Mouse (Mus musculus) lung, postnatal 10 days (tissue): Measurements from ENCODE around the gene 1700061G19Rik.
A peak's percentile ranks its signal among the peaks of the same experiment; 100 is the strongest.
"Not testable (repeated sequence)": the region's sequence is repeated elsewhere in the genome, so short reads cannot be mapped to it uniquely, and the experiment has no call there.

ENCODE experiments used
- DNase-seq: peaks from one replicate; pipeline ENCODE4 v3.0.0; 2021

Gene 1700061G19Rik

GRCm38 (mm10) chr17:56872512-56872911 lies 2.8 kb upstream of the 1700061G19Rik start:
- DNase-seq, result no peak

GRCm38 (mm10) chr17:56874237-56874636 lies 1.0 kb upstream of the 1700061G19Rik start, which contains the start of gene Acsbg2:
Gene Acsbg2, minus strand, starts transcription at chr17:56874447.
- DNase-seq, result no peak

GRCm38 (mm10) chr17:56876465-56876864 lies 1.2 kb downstream of the 1700061G19Rik start:
- no peak for DNase-seq

DNA sequence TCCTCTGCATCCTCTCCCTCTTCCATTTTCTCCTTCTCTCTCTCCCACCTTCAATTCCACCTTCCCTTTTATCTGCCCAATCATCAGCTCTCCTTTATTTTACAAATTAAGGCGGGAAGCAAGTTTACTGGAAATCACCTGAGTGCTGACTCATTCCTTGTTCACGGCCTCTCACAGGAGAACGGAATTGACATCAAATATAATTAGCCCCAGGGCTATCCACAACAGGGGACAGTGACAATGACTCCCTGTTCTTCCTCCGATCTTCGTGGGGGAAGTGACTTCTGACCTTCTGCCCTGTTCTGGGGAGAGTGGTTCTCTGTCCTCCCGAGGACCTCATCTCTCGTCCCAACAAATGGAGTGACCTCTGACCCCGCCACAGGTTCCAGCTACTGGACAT lies 1.7 kb downstream of the 1700061G19Rik start:
- no peak for DNase-seq

GRCm38 (mm10) chr17:56877426-56877825 lies 2.1 kb downstream of the 1700061G19Rik start:
- DNase-seq, result peak; percentile 31

DNA sequence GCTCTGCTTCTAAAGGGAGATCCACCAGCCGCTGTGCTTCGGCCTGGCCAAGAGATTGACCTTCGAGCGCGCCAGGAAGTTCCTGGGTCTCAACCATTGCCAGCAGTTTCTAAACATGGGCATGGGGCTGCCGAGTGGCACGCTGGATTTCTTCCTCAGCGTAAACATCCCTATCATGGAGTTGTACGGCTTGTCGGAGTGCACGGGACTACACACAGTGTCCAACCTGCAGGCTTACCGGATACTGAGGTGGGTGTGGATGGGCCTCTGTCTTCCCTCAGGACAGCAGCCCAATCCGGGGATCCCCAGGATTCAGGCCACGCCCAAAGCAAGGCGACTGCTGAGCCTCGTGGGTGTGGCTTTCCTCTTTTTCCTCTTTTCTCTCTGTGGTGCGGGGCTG lies 8.3 kb downstream of the 1700061G19Rik start:
- peak; percentile 71 for DNase-seq

DNA sequence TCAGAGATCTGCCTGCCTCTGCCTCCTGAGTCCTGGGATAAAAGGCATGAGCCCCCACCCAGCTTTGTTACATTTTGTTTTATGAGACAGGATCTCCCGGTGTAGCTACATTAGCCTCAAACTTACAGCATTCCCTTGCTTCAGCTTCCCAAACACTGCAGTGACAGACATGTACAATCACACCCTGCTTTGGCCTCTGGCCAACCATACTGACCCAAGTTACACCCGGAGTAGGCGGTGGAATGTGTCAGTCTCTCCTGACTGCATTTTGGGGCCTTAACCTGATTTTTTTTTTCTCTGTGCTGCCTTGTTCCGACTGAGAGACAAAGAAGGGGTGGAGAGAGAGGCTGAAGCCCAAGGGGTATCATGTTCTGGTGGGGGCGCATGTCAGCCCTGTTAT lies 9.1 kb downstream of the 1700061G19Rik start:
- peak; percentile 68 for DNase-seq

DNA sequence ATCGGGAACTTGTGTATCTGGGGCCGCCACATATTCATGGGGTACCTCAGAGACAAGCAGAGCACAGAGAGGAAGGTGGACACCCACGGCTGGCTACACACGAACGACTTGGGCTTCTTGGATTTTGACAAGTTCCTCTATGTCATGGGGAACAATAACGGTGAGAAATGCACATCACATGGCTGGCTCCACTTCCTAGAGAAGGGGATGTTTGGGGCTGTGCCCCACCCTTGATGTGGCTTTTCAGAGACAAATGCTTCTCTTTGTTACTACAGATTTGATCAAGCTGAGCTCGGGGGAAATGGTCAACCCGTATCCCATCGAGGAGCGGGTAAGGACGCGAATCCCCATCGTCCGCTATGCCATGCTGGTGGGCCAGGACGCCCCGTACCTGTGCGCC lies 9.5 kb downstream of the 1700061G19Rik start:
- DNase-seq, result no peak

GRCm38 (mm10) chr17:56888050-56888449 lies 12.8 kb downstream of the 1700061G19Rik start:
- DNase-seq, result no peak

DNA sequence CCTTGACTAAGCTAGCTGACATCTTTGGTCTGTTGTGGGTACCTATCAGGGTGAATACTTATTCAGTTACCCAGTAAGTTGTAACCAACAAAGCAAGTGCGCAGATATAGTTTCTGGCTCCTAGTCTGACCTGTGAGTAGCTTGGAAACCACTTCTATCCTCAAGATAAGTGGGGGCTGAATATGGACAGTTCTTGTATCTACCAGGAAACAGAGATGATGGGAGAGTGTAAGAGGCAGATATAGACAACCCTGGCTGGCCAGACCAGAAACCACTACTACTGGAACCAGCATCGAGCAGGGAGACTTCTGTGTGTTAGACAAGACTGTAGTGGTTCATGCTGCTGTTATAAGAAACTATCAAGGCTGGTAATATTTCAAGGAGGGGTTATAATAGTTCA lies 14.7 kb downstream of the 1700061G19Rik start:
- no peak for DNase-seq

DNA sequence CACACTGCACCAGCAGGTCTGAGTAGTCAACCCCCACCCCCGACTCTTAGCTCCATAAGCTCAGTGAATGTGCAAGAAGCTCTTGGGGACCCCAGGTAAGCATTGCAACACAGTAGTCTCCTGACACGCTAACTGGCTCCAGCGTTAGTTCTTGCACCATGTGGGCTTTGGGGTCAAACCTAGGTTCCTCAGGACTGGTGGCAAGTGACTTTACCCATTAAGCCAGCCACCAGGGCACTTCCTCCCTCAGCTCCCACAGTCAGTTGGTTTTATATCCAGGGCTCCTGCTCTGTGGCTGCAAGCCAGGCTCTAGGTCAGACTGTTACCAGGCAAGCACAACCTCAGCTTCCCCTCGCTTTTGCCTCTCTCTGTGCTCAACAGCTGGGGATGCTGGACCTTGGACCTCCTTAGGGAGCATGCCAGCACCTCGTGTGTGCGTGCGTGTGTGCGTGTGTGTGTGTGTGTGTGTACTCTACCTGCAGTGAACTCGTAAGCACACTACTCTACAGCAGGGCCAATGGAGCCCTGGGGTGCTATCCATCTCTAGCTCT lies 20.2 kb downstream of the 1700061G19Rik start:
- no peak for DNase-seq

GRCm38 (mm10) chr17:56896513-56897129 lies 21.3 kb downstream of the 1700061G19Rik start:
- no peak for DNase-seq

DNA sequence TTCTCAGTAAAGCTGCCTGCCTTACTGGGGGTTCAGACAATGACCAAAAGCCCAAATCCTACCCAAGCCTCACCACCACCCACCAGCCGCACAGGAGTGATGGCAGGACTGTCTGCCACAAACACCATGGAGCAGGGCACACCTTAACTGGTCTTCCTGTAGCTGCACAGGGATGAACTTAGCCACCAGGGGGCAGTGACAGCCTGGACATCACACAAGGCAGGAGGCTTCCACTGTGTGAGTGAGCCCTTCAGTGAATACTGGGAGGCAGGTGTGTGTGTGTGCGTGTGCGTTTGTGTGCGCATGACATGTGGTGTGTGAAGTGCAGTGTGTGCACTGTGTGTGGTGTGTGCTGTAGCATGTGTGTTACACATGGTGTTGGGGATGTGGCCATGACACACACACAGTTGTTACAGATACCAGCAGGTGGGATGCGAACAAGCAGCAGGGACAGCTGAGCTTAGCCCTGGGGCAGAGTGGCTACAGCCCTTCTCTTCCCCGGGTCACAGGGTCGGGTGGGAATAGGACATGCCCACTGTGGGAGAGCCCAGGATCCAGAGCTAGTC lies 22.4 kb downstream of the 1700061G19Rik start:
- DNase-seq, result peak; percentile 89

- DNase-seq, result no peak
Observed at GRCm38 (mm10) chr17:56902698-56903097, 27.4 kb downstream of the 1700061G19Rik start.

DNA sequence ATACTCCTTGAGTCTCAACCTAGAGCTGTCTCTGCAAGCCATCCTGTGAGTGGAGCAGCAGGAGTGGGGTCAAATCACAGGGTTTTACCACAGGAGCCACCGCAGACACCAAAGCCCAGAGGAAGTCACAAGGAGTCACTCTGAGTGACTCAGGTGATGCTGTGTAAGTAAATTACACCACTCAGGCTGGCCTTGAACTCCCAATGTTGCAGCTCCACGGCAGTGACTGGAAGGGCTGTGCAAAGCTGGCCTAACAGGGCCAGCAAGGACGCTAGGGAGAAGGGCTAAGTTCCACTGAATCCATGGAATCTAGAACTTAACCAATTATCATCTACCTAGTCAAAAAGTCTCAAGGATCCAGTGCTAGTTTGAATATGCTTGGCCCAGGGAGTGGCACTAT lies 30.9 kb downstream of the 1700061G19Rik start:
- DNase-seq, result no peak

DNA sequence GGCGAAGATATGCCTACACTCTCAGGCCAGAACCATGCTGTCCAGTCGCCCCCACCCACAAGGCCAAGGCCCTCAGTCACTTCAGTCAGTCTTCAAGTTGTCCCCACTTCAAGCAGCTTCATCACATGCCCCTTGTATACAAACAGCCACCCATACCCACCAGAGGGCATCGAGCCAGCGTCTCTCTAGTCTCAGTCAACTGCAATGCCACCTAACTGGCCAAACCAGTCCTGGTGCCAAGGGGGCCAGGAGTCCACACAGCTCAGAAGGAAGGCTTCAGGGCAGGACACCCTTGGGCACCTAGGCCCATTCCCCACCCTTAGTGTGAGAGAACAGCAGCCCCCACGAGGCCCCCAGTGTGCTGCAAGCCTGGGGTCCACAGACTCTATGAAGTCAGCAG lies 31.8 kb downstream of the 1700061G19Rik start:
- peak; percentile 87 for DNase-seq

DNA sequence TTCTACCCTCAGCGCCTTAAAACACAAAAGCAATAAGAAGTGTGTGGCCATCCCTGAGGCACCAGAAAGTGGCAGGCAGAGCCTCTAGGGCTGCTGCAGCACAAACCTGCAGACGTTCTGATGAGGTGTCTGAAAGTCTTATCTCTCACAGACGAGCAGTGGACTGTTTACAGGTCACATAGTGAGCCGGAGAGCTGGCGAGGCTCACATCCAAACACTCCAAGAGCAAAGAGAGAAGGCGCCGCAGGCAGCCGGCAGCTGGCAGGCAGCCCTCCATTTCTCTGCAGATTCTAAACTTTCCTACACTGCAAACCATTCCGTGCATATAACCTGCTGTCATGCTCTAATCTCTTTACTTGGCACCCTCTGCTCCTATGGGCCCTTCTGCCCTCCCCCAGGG lies 32.6 kb downstream of the 1700061G19Rik start:
- DNase-seq, result peak; percentile 41

GRCm38 (mm10) chr17:56909764-56910163 lies 34.5 kb downstream of the 1700061G19Rik start:
- DNase-seq, result not testable (repeated sequence)

GRCm38 (mm10) chr17:56913023-56913422 lies 37.7 kb downstream of the 1700061G19Rik start:
- no peak for DNase-seq

- DNase-seq, result no peak
Observed at GRCm38 (mm10) chr17:56913444-56913843, 38.2 kb downstream of the 1700061G19Rik start.

- no peak for DNase-seq
Observed at GRCm38 (mm10) chr17:56917166-56917565, 41.9 kb downstream of the 1700061G19Rik start.

GRCm38 (mm10) chr17:56919725-56920124 lies 44.4 kb downstream of the 1700061G19Rik start:
- peak; percentile 31 for DNase-seq

GRCm38 (mm10) chr17:56925998-56926397 lies 50.7 kb downstream of the 1700061G19Rik start:
- no peak for DNase-seq

- no peak for DNase-seq
Observed at GRCm38 (mm10) chr17:56929101-56929500, 53.8 kb downstream of the 1700061G19Rik start.

GRCm38 (mm10) chr17:56929530-56929929 lies 54.3 kb downstream of the 1700061G19Rik start:
- no peak for DNase-seq
